Mouse (Mus musculus): Measurements from ENCODE around the gene Spata3. TPM values are rescaled to one million over a fixed set of nuclear protein-coding genes. Genes with fewer than 3 reads are reported as not detected.
A peak's percentile ranks its signal among the peaks of the same experiment; 100 is the strongest.

Gene Spata3
- polyA plus RNA-seq, 1 experiment from 2014 or later, result not detected

GRCm38 (mm10) chr1:86058856-86059769 lies 42.5 kb downstream of the Spata3 start:
- 8% methylated on average over 21 of the region's 21 CpGs for WGBS
- Histone ChIP-seq H3K36me3 (ENCODE audit: control insufficient read depth, insufficient read depth, low read length) (no peaks in the 10 kb centered on the region), H3K9me3 (ENCODE audit: control insufficient read depth, low read length) (no peaks in the 10 kb centered on the region), H3K4me3 (ENCODE audit: low read depth, low read length) (peak overlapping the region; percentile 30), H3K4me1 (replicated peaks; ENCODE audit: control insufficient read depth, insufficient read depth) (no peaks in the 10 kb centered on the region), H3K27ac (replicated peaks) (peak overlapping the region; percentile 65; the same call in 1 of the 2 replicates), H3K4me2 (replicated peaks; ENCODE audit: low read depth) (peak overlapping the region; percentile 57), H3K27me3 (ENCODE audit: control insufficient read depth, insufficient read depth, low read length) (no peaks in the 10 kb centered on the region), H3K9ac (ENCODE audit: low read length) (peak overlapping the region; percentile 41; the same call in 1 of the 2 replicates)
- peak; percentile 93 for TF ChIP-seq CTCF (IDR thresholded peaks at IDR 0.05; ENCODE audit: low read depth)
- no peak for TF ChIP-seq EP300 (optimal IDR thresholded peaks at IDR 0.05)
- DNase-seq (ENCODE audit: low spot score), result peak; percentile 97
- peak; percentile 80 for ATAC-seq (ENCODE audit: low FRiP score, low TSS enrichment)

- no peaks in the 10 kb centered on the region for H3K9me3 ChIP-seq (ENCODE audit: control insufficient read depth, low read length)
- H3K4me2 ChIP-seq (replicated peaks; ENCODE audit: low read depth), result no peak overlapping the region
- H3K4me1 ChIP-seq (replicated peaks; ENCODE audit: control insufficient read depth, insufficient read depth), result 0 out of 2 replicates have a peak, but pooled peaks cover 3% of the 10 kb centered on the region
- H3K4me3 ChIP-seq (ENCODE audit: low read depth, low read length), result no peak overlapping the region
- H3K9ac ChIP-seq (ENCODE audit: low read length), result no peak overlapping the region
- no peak overlapping the region for H3K27ac ChIP-seq (replicated peaks)
- no peaks in the 10 kb centered on the region for H3K27me3 ChIP-seq (ENCODE audit: control insufficient read depth, insufficient read depth, low read length)
- 77% methylated on average over 6 of the region's 6 CpGs for WGBS
- ATAC-seq (ENCODE audit: low FRiP score, low TSS enrichment) (no peak), DNase-seq (ENCODE audit: low spot score) (no peak)
- no peaks in the 10 kb centered on the region for H3K36me3 ChIP-seq (ENCODE audit: control insufficient read depth, insufficient read depth, low read length)
- TF ChIP-seq EP300 (optimal IDR thresholded peaks at IDR 0.05) (no peak), CTCF (IDR thresholded peaks at IDR 0.05; ENCODE audit: low read depth) (peak; percentile 56)
Measured at GRCm38 (mm10) chr1:86062523-86062922, 45.9 kb downstream of the Spata3 start.

GRCm38 (mm10) chr1:86064271-86064991 lies 47.8 kb downstream of the Spata3 start, which contains the start of gene Psmd1:
Psmd1 (plus strand) TSS chr1:86064387.
- TF ChIP-seq CTCF (IDR thresholded peaks at IDR 0.05; ENCODE audit: low read depth) (peak; percentile 91), EP300 (optimal IDR thresholded peaks at IDR 0.05) (peak; percentile 93)
- H3K9ac ChIP-seq (ENCODE audit: low read length), result peak within 1 kb of the TSS; percentile 98

GRCm38 (mm10) chr1:86076565-86076964 lies 59.9 kb downstream of the Spata3 start:
- TF ChIP-seq CTCF (IDR thresholded peaks at IDR 0.05; ENCODE audit: low read depth) (no peak), EP300 (optimal IDR thresholded peaks at IDR 0.05) (no peak)
- Histone ChIP-seq H3K36me3 (ENCODE audit: control insufficient read depth, insufficient read depth, low read length) (peaks cover 10% of the 10 kb centered on the region; the same call in 1 of the 2 replicates), H3K27ac (replicated peaks) (no peak overlapping the region), H3K27me3 (ENCODE audit: control insufficient read depth, insufficient read depth, low read length) (no peaks in the 10 kb centered on the region), H3K4me1 (replicated peaks; ENCODE audit: control insufficient read depth, insufficient read depth) (no peaks in the 10 kb centered on the region), H3K4me2 (replicated peaks; ENCODE audit: low read depth) (no peak overlapping the region), H3K4me3 (ENCODE audit: low read depth, low read length) (no peak overlapping the region), H3K9me3 (ENCODE audit: control insufficient read depth, low read length) (no peaks in the 10 kb centered on the region), H3K9ac (ENCODE audit: low read length) (no peak overlapping the region)
- ATAC-seq (ENCODE audit: low FRiP score, low TSS enrichment) (no peak), DNase-seq (ENCODE audit: low spot score) (no peak)
- 98% methylated on average over 2 of the region's 2 CpGs for WGBS

More at GRCm38 (mm10) chr1:86064271-86064991, 47.8 kb downstream of the Spata3 start, which contains the start of gene Psmd1:
- DNase-seq (ENCODE audit: low spot score), result peak; percentile 92
- Histone ChIP-seq H3K36me3 (ENCODE audit: control insufficient read depth, insufficient read depth, low read length) (no peaks in the 10 kb centered on the region), H3K4me1 (replicated peaks; ENCODE audit: control insufficient read depth, insufficient read depth) (0 out of 2 replicates have a peak, but pooled peaks cover 3% of the 10 kb centered on the region), H3K27ac (replicated peaks) (peak within 1 kb of the TSS; percentile 77), H3K27me3 (ENCODE audit: control insufficient read depth, insufficient read depth, low read length) (no peaks in the 10 kb centered on the region), H3K4me2 (replicated peaks; ENCODE audit: low read depth) (peak within 1 kb of the TSS; percentile 87), H3K4me3 (ENCODE audit: low read depth, low read length) (peak within 1 kb of the TSS; percentile 98), H3K9me3 (ENCODE audit: control insufficient read depth, low read length) (no peaks in the 10 kb centered on the region)
- peak; percentile 91 for ATAC-seq (ENCODE audit: low FRiP score, low TSS enrichment)
- under 1% methylated on average over 43 of the region's 47 CpGs for WGBS

Other genes with a start within 250 kb of the Spata3 start
- gene A630001G21Rik, start 238.2 kb upstream of the Spata3 start, polyA plus RNA-seq (2015; fragmentation: Nextera tagmentation; extraction: Ambion mirVana), result 0.50 and 0.72 TPM in 2 replicates
- 29.0 and 33.3 TPM in 2 replicates for gene Cab39, start 223.4 kb upstream of the Spata3 start, polyA plus RNA-seq (2015; fragmentation: Nextera tagmentation; extraction: Ambion mirVana)
- gene Itm2c, start 122.5 kb upstream of the Spata3 start, polyA plus RNA-seq (2015; fragmentation: Nextera tagmentation; extraction: Ambion mirVana), result 134 and 147 TPM in 2 replicates
- 0.16 and 0.18 TPM in 2 replicates for gene 4933407L21Rik, start 88.3 kb upstream of the Spata3 start, polyA plus RNA-seq (2015; fragmentation: Nextera tagmentation; extraction: Ambion mirVana)
- gene Gpr55, start 55.8 kb upstream of the Spata3 start, polyA plus RNA-seq (2015; fragmentation: Nextera tagmentation; extraction: Ambion mirVana), result 0.08 and 0.16 TPM in 2 replicates
- gene 2810459M11Rik, start 29.0 kb downstream of the Spata3 start, polyA plus RNA-seq (2015; fragmentation: Nextera tagmentation; extraction: Ambion mirVana), result 8.0 and 9.1 TPM in 2 replicates
- 86.8 and 90.7 TPM in 2 replicates for gene Psmd1, start 47.6 kb downstream of the Spata3 start, polyA plus RNA-seq (2015; fragmentation: Nextera tagmentation; extraction: Ambion mirVana)
- gene Htr2b, start 95.2 kb downstream of the Spata3 start, polyA plus RNA-seq (2015; fragmentation: Nextera tagmentation; extraction: Ambion mirVana), result 3.0 and 3.1 TPM in 2 replicates
- 0.31 TPM in 1 of 2 replicates, not detected in the other for gene Gm21972, start 116.8 kb downstream of the Spata3 start, polyA plus RNA-seq (2015; fragmentation: Nextera tagmentation; extraction: Ambion mirVana)
- 7.3 and 7.9 TPM in 2 replicates for gene Armc9, start 138.0 kb downstream of the Spata3 start, polyA plus RNA-seq (2015; fragmentation: Nextera tagmentation; extraction: Ambion mirVana)